Mouse (Mus musculus) frontal cortex, postnatal 14 days (tissue): ENCODE results near the gene Rnf214.
A peak's percentile ranks its signal among the peaks of the same experiment; 100 is the strongest.
"Not testable (repeated sequence)": the region's sequence is repeated elsewhere in the genome, so short reads cannot be mapped to it uniquely, and the experiment has no call there.

Experiments
- DNase-seq, 2 experiments: peaks; one replicate each; pipeline ENCODE4 v3.0.0; 2022; ENCODE audit warnings: low spot score in 2 of 2

Rnf214 gene

GRCm38 (mm10) chr9:45850528-45851155 lies 56.1 kb downstream of the Rnf214 start:
- DNase-seq, result no peak

GRCm38 (mm10) chr9:45849528-45850408 lies 56.9 kb downstream of the Rnf214 start:
- no peak for DNase-seq

GRCm38 (mm10) chr9:45846891-45847460 lies 59.7 kb downstream of the Rnf214 start:
- no peak for DNase-seq

- DNase-seq, result not testable (repeated sequence)
Observed at GRCm38 (mm10) chr9:45846176-45846575, 60.5 kb downstream of the Rnf214 start.

GRCm38 (mm10) chr9:45845541-45845940 lies 61.2 kb downstream of the Rnf214 start:
- no peak for DNase-seq

GRCm38 (mm10) chr9:45843780-45844179 lies 62.9 kb downstream of the Rnf214 start:
- no peak for DNase-seq

- DNase-seq, result no peak
Observed at GRCm38 (mm10) chr9:45843007-45843406, 63.7 kb downstream of the Rnf214 start.

GRCm38 (mm10) chr9:45841458-45841857 lies 65.3 kb downstream of the Rnf214 start:
- no peak for DNase-seq

GRCm38 (mm10) chr9:45840331-45840730 lies 66.4 kb downstream of the Rnf214 start:
- no peak for DNase-seq

- DNase-seq, result no peak
Observed at GRCm38 (mm10) chr9:45839982-45840300, 66.8 kb downstream of the Rnf214 start.

- DNase-seq, result no peak
Observed at GRCm38 (mm10) chr9:45839139-45839981, 67.4 kb downstream of the Rnf214 start.

GRCm38 (mm10) chr9:45838434-45839138 lies 68.1 kb downstream of the Rnf214 start, which contains the start of gene Bace1:
Gene Bace1, plus strand, starts transcription at chr9:45838580.
- DNase-seq, result peak; percentile 83 to 85

GRCm38 (mm10) chr9:45838069-45838433 lies 68.7 kb downstream of the Rnf214 start:
- no peak for DNase-seq

- DNase-seq, result no peak
Observed at GRCm38 (mm10) chr9:45833461-45833860, 73.2 kb downstream of the Rnf214 start.

- DNase-seq, result no peak
Observed at GRCm38 (mm10) chr9:45832898-45833297, 73.8 kb downstream of the Rnf214 start.

- peak in 1 of 2 experiments; percentile 51 for DNase-seq
Observed at GRCm38 (mm10) chr9:45829107-45829506, 77.6 kb downstream of the Rnf214 start.

GRCm38 (mm10) chr9:45828291-45828963 lies 78.3 kb downstream of the Rnf214 start, which contains the start of gene Cep164:
Gene Cep164, minus strand, starts transcription at chr9:45828691.
- peak; percentile 84 to 85 for DNase-seq

- DNase-seq, result no peak
Observed at GRCm38 (mm10) chr9:45827663-45828290, 78.9 kb downstream of the Rnf214 start.

GRCm38 (mm10) chr9:45818406-45819011 lies 88.2 kb downstream of the Rnf214 start:
- no peak for DNase-seq

GRCm38 (mm10) chr9:45815525-45815924 lies 91.2 kb downstream of the Rnf214 start:
- no peak for DNase-seq
